Mouse (Mus musculus): ENCODE measurements around the gene Vstm4.

Gene Vstm4

GRCm38 (mm10) chr14:32950312-32951301 is 94.1 kb downstream of the Vstm4 start:
- no peak for DNase-seq

GRCm38 (mm10) chr14:32956486-32956885 is 99.9 kb downstream of the Vstm4 start:
- DNase-seq: no peak

- DNase-seq: no peak
Measured at GRCm38 (mm10) chr14:32958671-32959070, 102.1 kb downstream of the Vstm4 start.

- peak; percentile 53 to 60 for DNase-seq
Measured at GRCm38 (mm10) chr14:32960481-32960880, 103.9 kb downstream of the Vstm4 start.

- DNase-seq: no peak
Measured at GRCm38 (mm10) chr14:32964742-32965141, 108.2 kb downstream of the Vstm4 start.

- DNase-seq: no peak
Measured at GRCm38 (mm10) chr14:32970700-32971099, 114.1 kb downstream of the Vstm4 start.

GRCm38 (mm10) chr14:32984176-32984738 is 127.7 kb downstream of the Vstm4 start:
- no peak for DNase-seq

GRCm38 (mm10) chr14:32986659-32987058 is 130.1 kb downstream of the Vstm4 start:
- no peak for DNase-seq
